Mouse (Mus musculus) heart, adult 11 months (tissue): ENCODE data around the gene Tex29.

ENCODE experiments used
- DNase-seq: peaks from one replicate; pipeline ENCODE4 v3.0.0; 2022

Gene Tex29

DNA sequence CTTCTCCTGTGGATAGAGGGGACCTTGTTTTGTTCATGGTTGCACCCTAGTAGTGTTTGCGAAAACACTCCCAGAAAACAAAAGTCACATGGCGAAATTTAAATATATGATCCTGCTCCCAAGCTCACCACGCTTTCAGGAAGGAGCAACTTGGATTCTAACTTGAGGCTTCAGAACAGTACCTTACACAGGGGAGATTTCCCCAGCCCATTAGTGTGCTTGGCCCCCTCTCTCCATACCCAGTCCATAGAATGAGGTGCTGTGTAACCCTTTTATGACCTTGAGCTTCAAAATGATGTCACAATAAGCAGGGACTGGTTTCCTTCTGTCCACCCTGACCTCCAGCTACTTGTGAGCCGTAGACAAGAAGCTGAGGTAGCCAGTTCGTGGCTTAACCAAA lies at the start of gene Tex29:
Gene Tex29, plus strand, starts transcription at position 301 of the 400 bp plus-strand sequence.
- no peak for DNase-seq

DNA sequence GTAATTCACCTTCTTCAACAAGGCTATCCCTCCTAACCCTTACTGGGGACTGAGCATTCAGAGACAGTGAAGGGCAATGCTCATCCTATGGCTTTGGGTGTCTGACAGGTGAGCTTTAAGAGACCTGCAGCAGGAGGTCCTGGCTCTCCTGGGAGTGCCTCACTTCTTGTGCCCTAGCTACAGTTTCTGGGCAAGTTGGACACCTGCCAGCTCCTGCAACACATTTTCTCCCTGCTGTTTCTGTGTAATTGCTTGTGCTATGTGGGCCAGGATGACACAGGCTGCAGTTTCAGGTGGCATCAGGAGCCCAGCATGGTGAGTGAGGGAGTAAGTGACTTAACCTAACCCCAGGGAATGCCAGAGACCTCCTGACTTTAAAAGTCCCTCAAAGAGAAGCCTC lies 45.3 kb upstream of the Tex29 start:
- DNase-seq = peak; percentile 80

DNA sequence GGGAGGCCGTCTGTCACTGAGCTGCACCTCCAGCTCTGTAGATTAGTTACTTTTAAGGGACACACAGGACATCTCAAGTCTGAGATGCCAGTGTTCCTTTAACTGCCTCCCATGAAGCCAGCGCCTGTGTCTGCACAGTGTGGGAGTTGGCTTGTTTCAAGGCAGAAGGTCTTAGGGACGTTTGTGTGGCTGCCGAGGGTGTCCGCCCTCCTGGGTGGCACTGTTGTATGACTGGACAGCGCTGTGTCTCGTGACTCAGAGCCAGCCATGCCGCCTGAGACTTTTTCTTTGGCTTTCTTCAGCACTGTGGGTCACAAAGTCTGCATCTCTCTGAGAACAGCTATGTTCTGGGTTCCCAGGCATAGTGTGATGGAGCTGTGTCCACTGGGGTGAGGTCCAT lies 43.1 kb upstream of the Tex29 start:
- peak; percentile 86 for DNase-seq

DNA sequence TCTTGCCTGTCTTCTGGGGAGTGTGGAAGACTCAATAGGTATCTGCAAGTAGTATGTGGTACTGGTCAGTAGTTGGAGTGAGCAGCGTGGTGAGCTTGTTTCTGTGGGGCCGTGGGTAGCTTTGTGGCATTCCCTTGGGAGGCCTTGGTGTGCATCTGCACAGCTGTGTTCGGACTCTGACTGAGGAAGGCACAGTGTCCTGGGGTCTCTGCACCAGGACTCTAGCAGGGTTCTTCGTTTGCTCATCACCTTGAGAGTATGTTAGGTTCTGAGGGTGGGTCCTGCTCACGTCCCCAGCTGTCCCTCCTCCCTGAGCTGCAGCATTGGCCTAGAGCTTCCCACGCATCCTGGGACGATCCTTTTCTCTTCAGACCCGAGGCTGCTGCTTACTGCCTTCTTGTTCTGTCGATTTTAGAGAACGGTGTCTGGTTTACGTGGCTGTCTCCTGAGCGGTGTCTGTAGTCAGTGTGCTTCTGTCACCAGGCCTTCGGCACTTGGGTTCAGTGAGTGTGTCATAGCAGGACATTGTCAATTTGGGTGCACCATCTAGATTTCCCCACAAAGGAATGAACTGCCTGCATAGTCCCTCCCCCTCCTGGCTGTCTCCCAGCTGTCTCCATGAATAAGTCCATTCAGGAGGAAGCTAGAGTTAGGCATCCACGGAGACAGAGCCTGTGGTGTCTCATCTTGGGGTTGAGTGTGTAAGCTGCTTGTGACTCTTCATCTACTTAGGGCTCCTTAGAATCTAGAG lies 42.4 kb upstream of the Tex29 start:
- DNase-seq = peak; percentile 81

DNA sequence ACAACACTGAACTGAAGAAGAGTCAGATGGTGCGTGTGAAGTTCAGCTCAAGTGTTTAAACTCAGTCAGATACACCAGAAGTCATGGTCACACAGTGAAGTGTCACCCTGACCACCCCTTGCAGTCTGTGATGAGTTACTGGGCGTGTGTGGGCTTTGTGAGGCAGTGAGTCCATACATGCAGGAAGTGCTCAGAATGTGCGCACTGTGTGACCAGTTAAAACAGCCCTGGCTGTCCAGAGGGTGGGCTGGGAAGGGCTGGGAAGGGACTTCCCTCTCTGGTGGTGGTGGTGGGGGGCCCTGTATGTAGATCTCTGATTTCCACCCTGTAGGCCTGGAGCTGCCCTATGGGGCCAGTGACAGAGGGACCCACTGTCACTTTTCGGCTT lies 41.8 kb upstream of the Tex29 start:
- peak; percentile 86 for DNase-seq

DNA sequence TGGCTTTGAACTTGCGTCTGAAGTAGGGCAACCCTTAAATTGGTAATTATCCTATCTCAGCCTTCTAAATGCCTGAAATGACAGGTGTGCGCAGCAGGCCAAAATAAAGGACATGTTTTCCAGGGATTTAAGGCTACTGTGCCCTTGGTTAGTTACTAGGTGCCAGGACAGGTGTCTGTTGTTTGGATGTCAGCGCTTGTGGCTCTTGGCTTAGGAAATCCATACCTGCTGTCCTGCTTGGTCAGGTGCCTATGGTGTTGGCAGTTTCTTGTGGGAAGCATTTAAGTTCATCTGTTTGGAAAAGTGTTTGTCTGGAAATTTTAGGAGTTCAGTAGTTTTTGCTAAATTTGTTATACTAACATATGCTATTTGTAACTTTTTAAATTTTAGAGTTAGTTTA lies 41.2 kb upstream of the Tex29 start:
- DNase-seq = no peak

DNA sequence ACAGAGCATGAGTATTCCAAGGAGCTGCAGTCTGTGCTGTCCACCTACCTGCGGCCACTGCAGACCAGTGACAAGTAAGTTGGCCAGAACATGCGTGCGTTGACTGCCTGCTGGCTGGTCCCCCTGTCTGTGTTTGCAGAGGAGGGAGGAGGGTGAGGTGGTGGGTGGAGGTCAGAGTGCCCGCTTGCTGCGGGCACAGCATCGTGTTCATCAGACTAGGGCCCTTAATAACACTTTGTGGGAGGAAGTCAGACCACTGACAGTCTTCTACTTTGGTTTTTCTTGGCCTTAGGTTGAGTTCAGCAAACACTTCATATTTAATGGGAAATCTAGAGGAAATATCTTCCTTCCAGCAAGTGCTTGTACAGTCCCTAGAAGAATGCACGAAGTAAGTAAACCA lies 39.8 kb upstream of the Tex29 start:
- peak; percentile 81 for DNase-seq

DNA sequence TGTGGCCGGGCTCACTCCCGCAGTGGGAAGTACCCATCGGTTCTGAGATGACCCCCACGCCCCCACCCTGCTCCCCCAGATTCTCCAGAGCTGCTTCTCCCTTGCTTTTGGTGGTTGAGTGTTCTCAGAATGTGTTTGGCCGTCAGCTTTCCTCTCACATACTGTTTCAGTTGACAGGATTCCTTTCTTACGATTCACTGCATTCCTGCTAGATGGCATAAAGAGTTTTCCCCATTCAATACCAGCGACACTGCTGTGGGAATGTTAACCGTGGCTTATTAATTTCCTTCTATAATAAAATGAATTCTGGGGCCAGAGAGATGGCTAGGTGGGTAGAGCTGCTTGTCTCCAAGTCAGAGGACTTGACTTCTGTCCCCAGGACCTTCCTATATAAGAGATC lies 38.7 kb upstream of the Tex29 start:
- DNase-seq = no peak

DNA sequence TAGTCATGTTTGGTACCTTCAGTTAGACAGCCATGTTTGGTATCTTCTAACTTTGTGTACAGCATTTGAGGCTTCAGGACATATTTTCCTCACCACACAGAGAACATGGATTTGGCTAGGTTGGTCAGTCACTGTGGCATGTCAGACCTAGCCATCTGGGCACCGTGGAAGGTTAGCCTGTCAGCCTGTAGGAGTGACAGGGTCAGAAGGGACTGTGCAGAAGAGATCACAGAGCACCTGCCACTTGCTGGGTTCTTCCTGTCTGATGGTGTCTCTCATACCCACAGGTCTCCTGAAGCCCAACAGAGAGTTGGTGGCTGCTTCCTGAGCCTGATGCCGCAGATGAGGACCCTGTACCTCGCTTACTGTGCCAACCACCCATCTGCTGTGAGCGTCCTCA lies 35.4 kb upstream of the Tex29 start:
- no peak for DNase-seq

DNA sequence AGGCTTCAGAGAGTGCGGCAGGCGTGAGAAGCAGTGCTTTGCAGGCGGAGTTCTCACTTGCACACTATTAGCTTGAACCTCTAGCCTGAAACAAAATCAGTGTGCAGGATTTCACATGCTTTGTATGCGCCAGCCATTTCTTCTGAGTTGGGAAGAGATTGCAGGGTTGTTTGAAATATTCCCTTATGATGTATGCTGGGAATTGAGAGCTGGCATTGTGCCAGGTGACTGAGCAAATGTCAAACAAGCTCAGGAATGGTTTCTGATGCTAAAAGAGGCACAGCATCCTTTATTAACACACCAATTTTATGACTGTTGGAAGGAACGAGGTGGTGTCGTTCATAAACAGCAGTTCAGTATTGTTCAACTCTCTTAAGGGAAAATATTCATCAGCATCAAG lies 34.0 kb upstream of the Tex29 start:
- no peak for DNase-seq

DNA sequence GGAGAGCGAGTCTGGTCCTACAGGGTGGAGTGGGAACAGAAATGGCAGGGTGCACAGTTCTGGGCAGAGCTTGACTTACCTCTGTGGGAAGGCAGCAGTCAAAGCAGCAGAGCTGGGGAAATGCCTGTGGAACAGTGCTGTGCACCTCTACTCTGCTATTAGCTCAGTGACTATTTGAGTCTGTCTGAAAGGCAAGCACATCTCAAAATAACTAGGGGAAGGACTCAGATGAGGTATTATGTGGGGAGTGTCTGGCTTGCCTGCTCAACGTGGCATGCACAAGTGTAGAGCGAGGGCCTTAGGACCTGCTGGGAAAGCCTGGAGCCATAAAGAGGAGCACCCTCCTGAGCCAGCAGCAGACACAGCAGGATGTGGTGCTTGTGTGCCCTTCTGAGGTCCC lies 32.9 kb upstream of the Tex29 start:
- no peak for DNase-seq

DNA sequence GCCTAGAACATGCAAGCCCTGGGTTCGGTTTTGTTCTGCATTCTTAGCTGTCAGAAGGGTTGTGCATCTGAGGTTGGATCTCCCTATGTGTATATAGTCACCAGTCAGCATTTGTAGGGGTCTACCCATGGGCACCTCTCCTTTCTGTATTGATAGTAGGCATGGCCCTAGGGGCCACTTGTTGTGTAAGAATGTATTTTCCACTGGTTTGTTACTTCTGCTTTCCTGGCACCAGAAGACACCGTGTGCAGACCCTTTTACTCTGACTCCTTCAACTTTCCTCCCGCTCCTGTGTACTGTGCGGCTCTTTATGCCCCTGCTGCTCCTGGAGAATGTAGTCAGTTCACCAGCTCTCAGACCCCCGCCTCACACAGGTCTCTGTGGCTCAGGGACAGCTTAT lies 32.2 kb upstream of the Tex29 start:
- no peak for DNase-seq

DNA sequence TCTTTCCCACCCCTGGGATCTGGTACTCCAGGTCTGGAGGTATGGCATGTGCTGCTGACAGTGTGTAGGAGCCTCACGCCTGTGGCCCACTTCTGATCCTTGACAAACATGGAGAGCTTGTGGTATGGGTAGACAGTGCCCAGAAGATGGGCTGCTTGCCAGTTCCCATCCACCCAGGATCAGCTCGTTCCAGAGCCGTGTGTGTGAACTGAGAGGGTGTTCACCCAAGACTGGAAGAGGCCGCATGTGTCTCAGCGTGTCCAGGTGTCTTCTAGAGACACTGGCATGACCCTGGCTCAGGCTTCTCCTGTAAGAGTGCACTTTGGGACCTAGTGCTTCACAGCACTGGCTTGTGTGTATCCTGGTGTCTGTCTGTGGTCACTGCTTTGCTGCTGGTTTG lies 29.8 kb upstream of the Tex29 start:
- no peak for DNase-seq

DNA sequence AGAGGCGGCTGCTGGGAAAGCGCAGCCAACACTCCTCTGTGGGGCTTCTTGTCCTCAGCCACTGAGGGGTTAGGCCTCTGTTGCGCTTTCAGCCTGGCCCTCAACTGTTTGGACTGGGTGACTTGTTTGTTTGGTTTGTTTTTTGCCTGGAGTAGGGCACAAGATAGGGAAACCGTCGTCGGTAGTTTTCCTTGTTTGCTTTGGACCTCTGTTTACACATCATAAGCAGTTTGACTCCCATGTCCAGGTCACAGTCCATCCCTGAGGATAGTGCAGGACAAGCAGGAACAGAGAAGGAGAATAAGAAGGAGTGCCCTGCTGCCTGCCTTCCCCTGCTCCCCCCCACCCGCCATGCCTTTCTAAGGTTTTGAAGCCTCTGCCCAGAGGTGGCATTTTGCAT lies 26.5 kb upstream of the Tex29 start:
- DNase-seq = no peak

DNA sequence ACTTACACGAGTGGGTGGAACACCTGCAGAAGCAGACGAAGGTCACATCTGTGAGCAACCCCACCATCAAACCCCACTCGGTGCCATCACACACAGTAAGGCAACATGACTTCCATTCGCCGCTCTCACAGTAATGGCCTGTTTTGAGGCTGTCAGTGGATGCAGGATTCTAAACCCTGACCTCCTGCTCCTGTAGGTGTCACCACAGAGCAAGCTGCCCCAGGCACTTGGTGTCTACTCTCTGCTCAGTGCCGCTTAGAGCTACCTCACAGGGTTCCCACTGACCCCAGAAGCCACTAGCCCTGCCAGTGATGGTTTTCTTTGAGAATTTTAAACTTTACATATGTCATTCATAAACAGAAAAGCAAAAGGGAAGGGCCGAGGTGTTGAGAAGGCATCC lies 25.1 kb upstream of the Tex29 start:
- no peak for DNase-seq

DNA sequence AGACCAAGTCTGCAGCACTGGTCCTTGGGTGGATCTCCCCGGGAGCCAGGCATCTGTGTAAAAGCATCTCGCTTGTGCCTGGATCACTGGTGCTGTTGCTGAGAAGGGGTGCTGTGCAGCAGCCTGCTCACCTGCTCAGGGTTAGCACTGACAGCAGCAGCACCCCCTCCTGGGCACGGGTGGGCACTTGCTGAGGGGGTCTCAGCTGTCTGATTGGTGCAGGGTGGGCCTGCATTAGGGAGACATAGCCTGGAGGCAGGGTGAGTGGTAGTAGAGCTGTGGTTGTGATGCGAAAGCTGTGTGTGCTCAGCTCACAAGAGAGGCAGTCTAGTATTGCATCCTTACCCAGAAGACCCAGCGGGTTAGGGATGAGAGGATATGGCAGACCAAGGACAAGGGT lies 20.1 kb upstream of the Tex29 start:
- no peak for DNase-seq

DNA sequence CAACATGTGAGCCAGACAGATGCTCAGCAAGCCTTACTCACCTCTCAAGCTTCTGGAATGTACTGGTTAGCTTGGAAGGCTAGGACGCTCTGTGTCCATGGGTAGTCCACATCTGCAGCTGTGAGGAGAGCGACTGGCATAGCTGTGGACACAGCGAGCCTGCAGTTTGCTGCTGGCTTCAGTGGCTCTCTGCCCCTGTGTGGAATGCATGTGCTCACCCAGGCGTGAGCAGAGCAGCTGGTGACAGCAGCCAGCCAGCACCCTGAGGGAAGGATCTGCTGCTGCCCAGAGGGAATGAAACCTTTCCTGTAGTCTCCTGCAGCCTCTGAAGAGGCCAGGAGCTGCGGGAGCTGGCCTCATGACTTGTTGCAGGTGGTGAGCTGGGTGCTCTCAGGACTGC lies 19.7 kb upstream of the Tex29 start:
- peak; percentile 95 for DNase-seq

DNA sequence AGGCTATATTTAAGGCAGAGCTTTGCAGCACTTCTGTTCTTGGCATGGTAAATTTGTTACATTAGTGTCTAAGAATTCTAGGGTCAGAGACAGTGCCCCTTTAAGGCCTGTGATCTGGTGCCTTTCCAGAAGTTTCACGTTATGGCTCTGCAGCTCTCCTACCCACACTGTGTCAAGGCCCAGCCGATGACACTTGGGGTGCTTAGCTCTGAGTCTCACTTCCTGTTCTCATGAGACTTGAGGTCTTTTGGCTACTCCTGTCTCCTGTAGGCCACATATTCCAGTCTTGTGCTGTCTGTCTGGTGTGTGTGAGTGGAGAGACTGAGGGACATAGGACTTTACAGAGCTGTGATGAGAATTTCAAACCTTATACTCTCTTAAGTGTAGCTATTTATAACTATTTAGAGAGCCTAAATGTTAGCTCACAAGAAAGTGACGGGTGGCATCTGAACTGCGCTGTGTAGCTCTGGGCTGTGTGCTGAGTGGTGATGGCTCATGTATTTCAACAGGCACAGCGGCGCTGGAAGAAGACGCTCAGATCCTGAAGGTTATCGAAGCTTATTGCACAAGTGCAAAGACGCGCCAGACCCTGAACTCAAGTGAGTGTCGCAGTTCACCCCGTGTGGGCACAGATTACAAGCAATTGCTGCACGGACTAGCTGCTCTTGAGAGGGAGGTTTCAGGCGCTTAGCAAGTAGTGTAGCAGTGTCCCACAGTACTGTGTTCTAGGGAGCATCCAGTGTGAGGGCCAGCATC lies 18.6 kb upstream of the Tex29 start:
- peak; percentile 93 for DNase-seq

DNA sequence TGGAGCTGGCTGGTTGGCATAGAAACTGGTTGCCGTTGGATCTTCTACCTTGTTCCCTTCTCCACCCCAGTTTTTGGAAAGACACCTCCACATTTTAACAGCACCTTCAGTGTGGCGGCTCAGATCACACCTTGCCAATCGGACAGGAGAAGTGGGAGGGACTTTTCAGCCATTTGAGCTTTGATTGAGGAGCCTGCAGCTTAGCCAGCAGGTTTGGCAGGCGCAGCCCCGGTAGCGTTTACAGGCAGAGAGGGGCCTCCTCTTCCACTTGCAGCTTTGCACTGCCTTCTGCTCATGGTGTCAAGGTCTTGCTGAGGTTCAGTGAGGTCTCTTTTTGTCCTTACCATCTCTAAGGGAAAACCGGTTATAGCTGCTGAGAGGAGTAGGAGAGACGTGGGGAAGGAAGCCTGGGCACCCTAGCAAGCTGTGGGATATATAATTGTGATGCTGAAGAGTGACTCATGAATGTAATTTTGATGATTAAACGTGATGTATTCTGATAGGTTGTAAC lies 17.7 kb upstream of the Tex29 start:
- peak; percentile 94 for DNase-seq

DNA sequence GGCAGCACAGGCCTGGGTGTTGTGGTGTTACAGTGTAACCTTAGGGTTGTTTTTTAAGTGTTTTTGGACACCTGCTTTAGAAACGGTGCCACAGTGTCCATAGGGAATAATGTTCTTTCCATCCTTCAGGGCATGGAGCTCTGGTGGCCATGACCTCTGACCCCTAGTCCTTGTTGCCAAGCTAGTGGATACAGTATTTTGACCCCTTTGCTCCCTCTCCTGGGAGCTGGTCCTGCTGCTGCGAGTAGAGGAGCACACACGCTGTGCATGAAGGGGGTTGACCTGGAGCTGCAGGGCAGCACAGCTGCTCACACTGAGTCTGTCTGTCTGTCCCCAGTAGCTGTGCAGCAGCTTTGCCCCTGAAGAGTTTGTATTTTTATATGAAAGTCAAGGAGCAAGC lies 14.5 kb upstream of the Tex29 start:
- DNase-seq = no peak

DNA sequence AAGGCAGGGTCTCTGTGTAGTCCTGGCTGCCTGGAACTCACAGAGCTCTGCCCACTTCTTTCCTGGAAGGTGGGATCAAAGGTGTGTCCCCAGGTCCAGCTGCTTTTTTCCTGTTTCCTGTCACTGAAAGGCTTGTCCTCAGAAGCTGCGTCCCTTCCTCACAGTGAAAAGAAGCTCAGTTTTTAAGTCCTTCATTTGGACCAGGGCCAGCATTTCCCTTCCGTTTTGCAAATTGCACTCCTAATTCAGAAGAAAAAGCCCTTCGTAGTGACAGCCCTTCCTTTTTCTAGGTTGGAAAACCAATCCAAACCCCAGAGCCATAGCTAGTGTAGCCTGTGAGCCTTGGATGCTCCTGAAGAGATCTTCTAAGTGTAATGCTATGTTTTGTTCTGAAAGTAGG lies 13.0 kb upstream of the Tex29 start:
- DNase-seq = no peak

DNA sequence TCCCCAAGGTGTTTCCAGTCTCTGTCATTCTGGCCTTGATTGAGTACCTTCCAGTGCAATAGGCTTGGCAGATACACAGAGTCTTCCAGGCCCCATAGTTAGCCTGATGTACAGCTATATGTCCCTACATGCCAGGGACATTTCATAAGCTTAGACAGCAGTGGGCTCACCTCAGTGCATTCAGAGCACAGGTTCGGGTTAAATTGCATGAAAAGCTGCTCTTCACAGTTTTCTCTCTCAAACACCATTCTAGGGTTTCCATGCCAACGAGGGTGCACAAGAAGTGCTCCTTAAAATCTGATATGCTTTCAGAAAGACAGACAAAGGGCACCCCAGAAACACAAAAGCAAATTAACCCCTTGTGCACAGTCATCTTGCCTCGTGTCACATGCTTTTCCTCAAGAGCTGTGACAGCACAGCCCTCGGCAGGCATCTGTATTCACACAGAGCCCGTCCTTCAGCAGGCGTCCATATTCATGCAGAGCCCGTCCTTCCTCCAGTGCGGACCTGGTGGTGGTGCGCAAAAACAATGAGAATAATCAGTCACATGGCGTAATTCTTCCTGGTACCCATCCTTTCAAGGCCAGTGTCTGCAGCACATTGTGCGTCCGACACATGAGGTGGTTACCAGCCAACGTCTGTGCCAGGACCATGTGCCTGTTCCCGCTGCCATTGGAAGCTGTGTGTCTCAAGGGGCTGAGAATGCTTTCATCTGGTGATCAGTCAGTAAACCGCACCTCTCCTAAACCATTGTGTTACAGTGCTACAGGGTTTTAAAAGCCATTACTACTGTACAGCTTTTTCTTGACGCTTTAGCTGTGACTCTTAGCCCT lies 9.8 kb upstream of the Tex29 start:
- no peak for DNase-seq

DNA sequence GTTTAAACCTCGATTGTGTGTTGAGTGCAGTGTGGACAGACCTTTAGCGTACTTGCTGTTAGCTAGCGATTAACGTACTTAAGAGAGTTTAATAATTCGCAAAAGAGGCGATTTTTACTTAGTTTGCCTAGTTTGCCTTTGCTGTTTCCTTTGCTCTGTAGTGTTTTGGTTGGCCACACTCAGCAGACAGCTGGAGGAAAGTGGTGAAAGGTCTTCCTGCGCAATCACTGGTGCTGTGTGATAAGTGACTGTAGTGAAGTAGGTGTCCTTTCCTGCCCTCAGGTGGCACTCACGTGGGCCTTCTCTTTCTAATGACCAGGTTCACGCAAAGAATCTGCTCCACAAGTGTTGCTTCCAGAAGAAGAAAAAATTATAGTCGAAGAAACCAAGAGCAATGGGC lies 9.1 kb upstream of the Tex29 start:
- no peak for DNase-seq

DNA sequence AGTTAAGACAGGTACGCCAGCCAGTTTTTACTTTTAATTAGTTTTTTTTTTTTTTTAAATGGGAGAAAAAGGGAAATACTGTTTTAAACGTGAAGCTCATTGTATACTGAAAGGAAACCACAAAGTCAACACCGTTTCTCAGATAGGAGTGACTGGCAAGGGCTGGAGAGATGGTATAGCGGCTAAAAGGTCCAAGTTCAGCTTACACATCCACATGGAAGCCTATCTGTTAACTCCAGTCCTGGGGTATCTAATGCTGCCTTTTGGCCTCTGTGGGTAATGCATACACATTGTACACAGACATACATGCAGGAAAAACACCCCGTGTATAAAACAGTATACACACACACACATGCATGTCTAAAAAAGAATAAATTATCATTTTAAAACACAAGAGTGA lies 8.3 kb upstream of the Tex29 start:
- DNase-seq = no peak
